8 mouse cellular contexts compared by ENCODE assay signal in genomic region chr1:125912601-125913600, GRCm38 (mm10). TPM values are rescaled to one million over a fixed set of nuclear protein-coding genes. Genes with fewer than 3 reads are reported as not detected.
A peak's percentile ranks its signal among the peaks of the same experiment; 100 is the strongest.
DNase-seq lines count a peak whose midpoint lies in the region.

Gene Lypd1, minus strand, starts transcription at chr1:125913101.

- peak; percentile 24 for DNase-seq in embryo, embryonic 10.5 days (ENCODE audit: low spot score)
- DNase-seq in embryo, embryonic 10 days (ENCODE audit: low spot score), result no peak
- DNase-seq in right cerebral cortex, adult 2 months (ENCODE audit: low spot score in 2 of 2), result peak; percentile 19 to 21
- DNase-seq in right cerebral cortex, postnatal 36 days (ENCODE audit: low spot score in 2 of 2), result no peak
- peak; percentile 7 to 12 for DNase-seq in layer of hippocampus, postnatal 25 days (ENCODE audit: extremely low spot score in 1 of 2, low spot score in 1 of 2)
- DNase-seq in neural tube, embryonic 10.5 days (ENCODE audit: extremely low spot score, low spot score), result peak; percentile 42
- no peak for DNase-seq in thymus, postnatal 14 days
- no peak for DNase-seq in spleen, postnatal 14 days (ENCODE audit: low spot score in 2 of 2)

RNA-seq across cellular contexts. Expression of gene Lypd1, which starts in this region (rescaled TPM):
- total RNA-seq in layer of hippocampus, postnatal 25 days (2021), result 100 to 1,000 TPM in 1 of 2 experiments, 10 to 100 TPM in 1; 97.5 to 112 TPM

Comparison
In these comparisons a context has a peak if more than half of its experiments do, and no peak if none do; other contexts are left out.
1. DNase-seq: peak in embryo, embryonic 10.5 days (single experiment), right cerebral cortex, adult 2 months (2 of 2), layer of hippocampus, postnatal 25 days (2 of 2) and neural tube, embryonic 10.5 days (single experiment); none in embryo, embryonic 10 days (single experiment), right cerebral cortex, postnatal 36 days (0 of 2), thymus, postnatal 14 days (single experiment) and spleen, postnatal 14 days (0 of 2).